Mouse (Mus musculus) cerebellum, adult (tissue): ENCODE measurements around the gene Calm3.
A peak's percentile ranks its signal among the peaks of the same experiment; 100 is the strongest.

Experiments used
- ATAC-seq: cut with Nextera tagmentation; 2 replicates; pipeline ENCODE4 v1.9.2; 2017; ENCODE audit warnings: mild to moderate bottlenecking, moderate library complexity, mixed read lengths; ENCODE audit not compliant: insufficient number of reproducible peaks, low FRiP score, low TSS enrichment

Calm3 gene

DNA sequence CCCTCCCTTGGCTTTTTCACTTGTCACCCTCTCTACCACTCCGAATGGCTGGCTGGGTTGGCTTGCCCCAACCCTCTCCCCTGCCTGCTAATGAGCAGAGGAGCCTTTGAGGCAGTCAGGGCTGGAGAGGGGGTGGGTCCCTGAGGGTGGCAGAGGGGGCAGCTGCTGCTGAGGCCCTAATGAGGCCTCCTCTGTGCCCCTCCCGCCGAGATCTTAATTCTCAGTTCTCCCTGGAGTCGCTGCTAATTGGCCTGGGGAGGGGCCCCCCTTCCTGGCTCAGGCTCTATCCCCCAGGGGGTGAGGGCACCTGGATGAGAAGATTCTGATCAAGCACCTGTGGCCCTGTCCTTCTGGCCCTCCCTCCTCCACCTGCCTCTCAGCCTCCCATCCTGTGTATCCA, 29.6 kb downstream of the Calm3 start:
- ATAC-seq = no peak

DNA sequence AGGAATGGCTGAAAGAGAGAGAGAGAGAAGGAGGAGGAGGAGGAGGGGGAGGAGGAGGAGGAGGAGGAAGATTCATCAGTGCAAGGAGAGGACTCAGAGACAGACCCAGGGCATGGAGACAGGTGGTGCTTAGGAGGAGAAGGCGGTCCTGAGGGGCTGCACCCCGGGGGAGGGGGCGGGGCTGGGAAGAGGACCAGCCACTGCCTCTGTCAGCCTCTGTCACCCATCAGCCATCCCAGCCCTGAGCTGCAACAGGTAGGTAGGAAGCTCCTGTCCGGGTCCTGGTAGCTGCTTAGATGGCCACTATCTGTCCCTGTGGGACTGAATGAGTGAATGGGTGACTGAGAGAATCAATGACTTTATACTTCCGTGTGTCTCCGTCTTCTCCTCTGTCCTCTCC, 30.3 kb downstream of the Calm3 start:
- ATAC-seq = no peak

- no peak for ATAC-seq
Measured at GRCm38 (mm10) chr7:16892352-16892730, 31.6 kb downstream of the Calm3 start.

DNA sequence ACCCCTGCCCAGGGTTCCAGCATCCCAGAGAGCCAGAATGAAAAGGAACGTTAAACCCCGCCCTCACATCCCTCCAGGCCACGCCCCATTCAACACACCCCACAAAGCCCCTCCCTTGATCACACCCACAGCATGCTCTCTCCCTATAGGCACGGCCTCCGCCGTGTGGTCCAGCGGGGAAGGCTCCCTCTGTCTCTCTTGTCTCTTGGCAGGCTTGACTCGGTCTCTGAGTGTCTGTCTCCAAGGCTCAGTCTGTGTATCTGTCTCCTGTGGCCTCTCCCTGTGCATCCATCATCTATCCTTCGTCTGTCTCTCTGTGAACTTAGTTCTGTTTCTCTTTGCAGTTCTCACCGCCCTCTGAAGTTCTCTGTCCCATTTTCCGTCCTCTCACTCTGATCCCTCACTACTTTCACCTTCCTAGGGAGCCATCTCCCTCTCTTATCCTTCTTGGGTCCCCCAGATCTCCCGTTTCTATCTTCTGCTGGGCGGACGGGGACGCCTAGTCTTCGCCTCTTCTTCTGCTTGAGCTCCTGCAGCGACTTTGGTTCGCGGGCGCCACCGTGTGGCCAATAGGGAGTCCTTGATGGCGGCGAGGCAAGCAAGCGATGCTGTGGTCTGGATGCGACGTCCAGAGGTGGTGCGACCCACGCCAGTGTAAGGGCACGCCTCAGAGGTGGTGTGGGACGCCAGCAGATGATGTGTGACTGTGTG, 32.1 kb downstream of the Calm3 start, which contains the start of gene Gng8:
Gene Gng8, plus strand, starts transcription at position 146 of the 711 bp plus-strand sequence.
- ATAC-seq = peak; percentile 59

- no peak for ATAC-seq
Measured at GRCm38 (mm10) chr7:16890944-16891343, 33.0 kb downstream of the Calm3 start.

GRCm38 (mm10) chr7:16890536-16890935, 33.4 kb downstream of the Calm3 start:
- ATAC-seq = no peak

GRCm38 (mm10) chr7:16885905-16886304, 38.0 kb downstream of the Calm3 start:
- no peak for ATAC-seq

DNA sequence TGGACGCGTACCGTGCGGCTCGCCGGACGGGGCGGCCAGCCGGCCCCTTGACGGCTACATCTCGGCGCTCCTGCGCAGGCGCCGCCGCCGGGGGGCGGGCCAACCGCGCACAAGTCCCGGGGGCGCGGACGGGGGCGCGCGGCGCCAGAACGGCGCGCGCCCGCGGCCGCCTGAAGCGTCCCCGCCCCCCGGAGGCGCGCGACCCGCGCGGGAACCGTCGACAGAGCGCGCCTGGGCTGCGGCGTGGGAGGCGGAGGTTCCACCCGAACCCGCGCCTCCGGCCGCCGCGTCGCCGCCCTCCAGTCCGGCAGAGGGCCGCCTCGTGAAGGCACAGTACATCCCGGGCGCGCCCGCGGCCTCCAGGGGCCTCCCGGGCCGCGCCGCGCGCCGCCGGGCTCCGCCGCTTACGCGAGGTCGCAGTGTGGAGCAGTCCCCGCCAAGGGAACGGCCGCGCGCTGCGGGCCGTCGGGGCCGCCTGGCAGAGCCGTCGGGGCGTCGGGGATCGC, 38.6 kb downstream of the Calm3 start:
- ATAC-seq = no peak

DNA sequence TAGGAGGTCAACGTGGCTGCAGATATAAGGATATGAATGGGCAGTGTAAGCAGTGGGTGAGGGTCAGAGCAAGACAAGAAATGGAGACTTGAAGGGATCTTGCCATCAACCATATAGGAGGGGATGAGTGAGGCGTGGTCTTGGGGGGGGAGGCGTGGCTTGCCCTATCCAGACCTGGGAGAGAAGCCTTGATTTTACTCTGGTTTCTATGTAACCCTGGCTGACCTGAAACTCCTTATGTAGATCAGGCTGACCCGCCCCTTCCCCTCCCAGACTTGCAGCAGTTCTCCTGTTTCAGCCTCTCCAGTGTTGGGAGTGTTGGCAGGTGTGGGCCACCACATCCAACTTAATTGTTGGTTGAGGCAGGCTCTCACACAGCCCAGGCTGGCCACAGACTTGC, 39.6 kb downstream of the Calm3 start:
- no peak for ATAC-seq

DNA sequence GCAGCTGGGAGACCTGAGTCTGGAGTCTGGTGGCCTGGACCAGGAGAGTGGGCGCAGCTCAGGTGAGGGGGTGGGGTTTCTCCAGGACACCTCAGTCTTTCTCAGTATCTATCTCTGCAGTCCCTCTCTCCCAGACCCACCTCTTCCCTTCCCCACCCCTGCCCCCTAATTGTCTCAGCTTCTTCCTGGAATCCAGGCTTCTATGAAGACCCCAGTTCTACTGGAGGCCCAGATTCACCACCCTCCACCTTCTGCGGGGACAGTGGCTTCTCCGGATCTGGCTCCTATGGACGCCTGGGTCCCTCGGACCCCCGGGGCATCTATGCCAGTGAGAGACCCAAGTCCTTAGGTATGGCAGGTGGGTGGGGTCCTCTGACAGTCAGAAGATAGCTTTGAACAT, 40.8 kb downstream of the Calm3 start:
- ATAC-seq = no peak

DNA sequence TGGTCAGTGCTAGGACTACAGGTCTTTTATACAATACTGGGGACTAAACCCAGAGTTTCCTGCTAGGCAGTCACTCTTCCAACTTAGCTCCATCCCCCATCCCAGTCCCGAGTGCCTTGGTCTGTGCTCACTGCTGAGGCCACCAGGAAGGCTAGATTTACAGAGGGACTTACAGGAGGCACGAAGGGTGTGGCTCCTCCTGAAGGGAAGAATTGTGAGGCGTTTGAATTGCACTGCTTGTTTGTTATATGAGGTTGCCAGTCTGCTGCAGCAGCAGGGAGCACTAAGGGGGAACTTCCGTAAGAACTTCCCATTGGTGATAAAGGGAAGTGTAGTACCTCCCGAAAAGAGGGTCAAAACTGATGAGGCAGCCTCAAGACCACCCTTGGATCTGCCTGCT, 43.3 kb downstream of the Calm3 start:
- ATAC-seq = no peak

- ATAC-seq = no peak
Measured at GRCm38 (mm10) chr7:16879796-16880547, 43.9 kb downstream of the Calm3 start.

DNA sequence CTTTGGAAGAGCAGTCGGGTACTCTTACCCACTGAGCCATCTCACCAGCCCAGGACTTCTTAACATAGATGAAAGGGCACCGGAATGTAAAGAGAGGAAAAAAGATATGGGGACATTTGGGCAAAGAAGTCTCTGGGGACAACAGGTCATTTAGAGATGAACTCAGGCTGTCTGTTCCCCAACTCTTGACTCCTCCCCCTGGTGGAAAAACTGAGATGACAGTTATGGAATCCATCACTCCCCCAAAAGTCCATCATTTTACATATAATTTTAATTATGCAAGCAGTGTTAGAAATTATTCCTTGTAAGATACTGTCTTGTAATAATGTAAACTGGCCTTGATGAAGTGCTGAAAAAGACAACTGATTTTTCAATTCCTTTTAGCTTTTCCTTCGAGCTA, 46.2 kb downstream of the Calm3 start:
- ATAC-seq = no peak

DNA sequence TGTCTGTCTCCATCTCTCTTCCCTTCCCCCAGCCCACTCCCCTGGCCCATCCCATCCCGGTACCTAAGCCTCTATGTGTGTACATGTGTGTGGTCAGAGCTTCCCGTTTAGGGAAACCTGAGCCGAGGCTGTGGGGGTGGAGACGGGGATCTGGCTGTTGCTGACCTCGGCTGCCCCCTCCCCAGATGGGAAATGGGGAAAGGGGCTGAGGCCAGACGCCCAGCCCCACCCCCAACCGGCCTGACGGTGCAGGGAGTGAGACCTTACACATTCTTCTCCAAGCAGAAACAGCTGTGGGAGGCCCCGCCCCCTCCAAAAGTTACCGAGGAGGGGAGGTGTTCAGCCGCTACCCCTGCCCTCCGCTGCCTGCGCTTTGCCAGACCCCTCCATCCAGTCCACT, 47.3 kb downstream of the Calm3 start:
- no peak for ATAC-seq

DNA sequence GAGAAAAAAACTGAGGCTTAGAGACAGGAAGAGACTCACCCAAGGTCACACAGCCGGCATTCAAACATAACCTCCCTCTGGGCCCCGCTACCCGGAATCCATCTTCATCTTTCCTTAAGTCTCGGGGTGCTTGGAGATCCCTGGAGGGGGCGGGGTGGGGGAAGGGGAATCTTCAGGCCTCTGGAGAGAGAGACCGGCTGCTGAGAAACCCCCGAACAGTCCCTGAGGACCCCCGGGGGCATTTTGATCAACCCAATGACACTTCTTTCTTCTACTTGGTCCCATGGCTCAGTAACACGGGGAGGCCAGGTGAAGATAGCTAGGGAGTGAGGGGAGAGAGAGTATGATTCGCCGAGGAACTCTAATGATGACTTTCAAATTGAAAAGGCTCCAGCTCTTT, 47.9 kb downstream of the Calm3 start:
- ATAC-seq = no peak

DNA sequence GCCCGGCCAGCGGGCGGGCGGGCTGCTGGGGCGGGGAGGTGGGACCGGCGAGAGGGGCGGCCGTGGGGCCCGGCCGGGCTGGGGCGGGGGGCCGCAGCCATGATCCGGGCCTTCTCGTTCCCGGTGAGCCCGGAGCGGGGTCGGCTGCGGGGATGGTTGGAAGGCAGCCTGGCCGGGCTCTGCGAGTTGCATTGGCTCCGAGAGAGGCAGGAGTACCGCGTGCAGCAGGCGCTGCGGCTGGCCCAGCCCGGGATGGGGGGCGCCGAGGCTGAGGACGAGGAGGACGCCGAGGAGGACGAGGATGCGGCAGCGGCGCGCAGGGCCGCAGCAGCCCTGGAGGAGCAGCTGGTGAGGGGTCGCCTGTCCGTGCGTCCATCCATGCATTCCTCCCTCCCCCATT, 48.6 kb downstream of the Calm3 start:
- ATAC-seq = peak; percentile 26; the same call in 1 of the 2 replicates

DNA sequence AGATGAGACGGTGACA, 48.8 kb downstream of the Calm3 start, which contains the start of gene Dact3:
Gene Dact3, plus strand, starts transcription at position 8 of the 16 bp plus-strand sequence.
- no peak for ATAC-seq

- peak; percentile 90 for ATAC-seq
Measured at GRCm38 (mm10) chr7:16874756-16875309, 49.1 kb downstream of the Calm3 start.

- ATAC-seq = no peak
Measured at GRCm38 (mm10) chr7:16874190-16874589, 49.7 kb downstream of the Calm3 start.

DNA sequence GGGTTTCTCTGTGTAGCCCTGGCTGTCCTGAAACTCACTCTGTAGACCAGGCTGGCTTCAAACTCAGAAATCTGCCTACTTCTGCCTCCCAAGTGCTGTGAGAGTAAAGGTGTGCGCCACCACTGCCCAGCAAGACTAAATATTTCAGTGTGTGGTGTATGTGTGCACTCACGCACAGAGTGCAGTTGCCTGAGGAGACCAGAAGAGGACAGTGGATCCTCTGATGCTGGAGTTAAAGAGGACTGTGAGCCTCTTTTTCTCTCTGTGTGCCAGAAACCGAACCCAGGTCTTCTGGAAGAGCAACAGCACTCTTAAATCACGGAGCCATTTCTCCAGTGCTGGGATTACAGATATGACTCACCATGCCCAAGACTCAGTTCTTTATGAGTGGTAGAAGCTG, 50.5 kb downstream of the Calm3 start:
- no peak for ATAC-seq

DNA sequence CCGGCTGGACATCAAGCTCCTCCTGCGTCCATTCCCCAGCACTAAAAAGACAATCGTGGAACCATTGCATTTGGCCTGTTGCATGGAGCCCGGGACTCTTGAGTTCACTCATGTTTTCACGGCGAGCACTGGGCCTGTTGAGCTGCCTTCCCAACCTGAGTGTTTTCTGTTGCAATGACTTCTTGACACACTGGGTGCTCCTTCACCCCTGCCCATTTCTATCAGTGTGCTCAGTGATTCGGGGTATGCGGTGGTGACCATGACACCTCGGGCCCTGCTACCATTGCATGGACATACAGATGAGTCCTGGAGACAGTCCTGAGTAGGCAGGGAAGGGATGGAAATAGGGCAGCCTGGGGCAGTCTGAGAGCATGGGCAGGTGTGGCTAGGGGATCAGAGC, 51.4 kb downstream of the Calm3 start:
- ATAC-seq = no peak

GRCm38 (mm10) chr7:16871600-16871999, 52.3 kb downstream of the Calm3 start:
- ATAC-seq = no peak
